Mouse (Mus musculus) R1 (cell line): ENCODE data around the gene Themis2.
A peak's percentile ranks its signal among the peaks of the same experiment; 100 is the strongest.

ENCODE experiments used
- DNase-seq: peaks from one replicate; pipeline ENCODE4 v3.0.0-alpha.2; 2018; ENCODE audit warnings: low read depth, low spot score

Gene Themis2

DNA sequence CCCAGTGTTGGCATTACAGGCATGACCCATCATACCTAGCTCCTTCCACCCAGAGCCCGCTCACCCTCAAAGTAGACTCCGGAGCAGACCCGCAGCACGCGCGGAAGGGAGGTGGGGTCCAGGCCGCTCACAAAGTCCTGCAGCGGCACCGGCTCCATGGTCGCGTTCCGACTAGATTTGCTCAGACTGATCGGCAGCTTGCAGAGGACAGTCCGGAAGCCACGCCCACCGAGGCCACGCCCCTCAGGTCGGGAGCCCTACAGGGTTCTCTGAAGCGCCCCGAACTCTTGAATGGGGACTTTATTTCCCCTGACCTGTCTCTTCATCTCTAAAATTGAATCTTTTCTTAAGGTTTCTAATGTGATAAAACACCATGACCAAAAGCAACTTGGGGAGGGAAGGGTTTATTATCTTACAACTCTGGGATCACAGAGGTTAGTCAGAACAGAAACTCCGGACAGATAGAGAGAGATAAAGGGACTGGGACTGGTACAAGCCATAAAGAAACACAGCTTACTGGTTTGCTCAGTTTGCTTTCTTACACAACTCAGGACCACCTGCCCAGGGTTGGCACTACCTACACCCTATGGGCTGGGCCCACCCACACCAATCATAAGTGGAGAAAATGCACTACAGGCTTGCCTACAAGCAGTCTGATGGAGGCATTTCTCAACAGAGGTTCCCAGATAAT lies at the start of gene Themis2:
TSS of gene Themis2 (minus strand) at position 192 of the 691 bp plus-strand sequence.
- peak; percentile 89 for DNase-seq

DNA sequence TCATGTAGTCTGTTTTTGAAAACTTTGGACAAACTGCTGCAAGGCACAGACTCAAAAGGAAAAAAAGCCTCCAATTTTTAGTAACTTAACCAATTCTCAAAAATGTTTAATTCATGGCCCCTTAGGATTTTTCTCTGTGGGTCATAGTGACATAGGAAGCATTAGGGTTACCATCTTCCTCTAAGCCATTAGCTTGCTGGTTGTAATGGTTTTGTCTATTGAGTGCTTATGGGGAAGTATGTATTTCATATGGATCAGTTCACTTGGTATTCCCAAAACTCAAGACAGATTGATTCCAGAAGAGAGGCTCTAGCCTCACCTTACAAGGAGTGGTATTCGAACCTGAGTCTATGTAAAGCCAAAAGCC lies 47.5 kb upstream of the Themis2 start:
- DNase-seq, result no peak

DNA sequence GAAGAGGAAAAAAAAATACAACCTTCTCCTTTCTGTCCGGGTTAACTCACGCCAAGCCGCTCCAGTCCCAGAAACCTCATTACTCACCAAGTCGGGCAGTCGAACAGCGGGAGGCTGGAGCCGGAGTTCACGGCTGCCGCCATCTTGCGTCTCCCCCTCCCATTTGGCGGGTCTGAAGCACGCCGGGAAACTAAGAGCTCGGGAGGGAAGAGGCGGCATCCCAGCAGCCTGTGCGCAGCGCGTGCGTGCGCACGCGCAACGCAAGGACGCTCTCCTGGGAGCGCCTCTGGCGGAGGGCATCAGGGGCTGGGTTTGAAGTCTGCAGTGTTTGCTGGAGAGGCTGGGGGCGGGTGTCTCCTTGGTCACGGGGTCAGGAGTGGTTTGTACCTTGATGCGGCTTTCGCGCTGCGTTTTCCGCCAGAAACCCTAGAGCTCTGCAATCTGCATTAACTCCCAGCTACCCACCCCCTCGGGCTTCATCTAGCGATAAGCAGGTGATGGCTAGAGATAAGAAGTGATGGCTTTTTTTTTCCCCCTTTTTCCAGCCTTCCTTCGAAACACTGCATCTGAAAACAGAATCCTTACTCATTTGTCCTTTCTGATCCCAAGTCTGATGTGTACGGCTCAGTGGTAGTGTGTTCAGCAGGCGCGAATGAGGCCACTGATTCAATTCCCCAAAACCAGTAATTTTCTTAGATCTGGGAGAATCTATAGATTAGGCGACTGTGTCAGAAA lies 47.0 kb upstream of the Themis2 start, which contains the start of gene Ppp1r8:
TSS of gene Ppp1r8 (minus strand) at position 200 of the 735 bp plus-strand sequence.
- DNase-seq, result peak; percentile 98

GRCm38 (mm10) chr4:132842281-132842906 lies 46.2 kb upstream of the Themis2 start:
- peak; percentile 51 for DNase-seq

DNA sequence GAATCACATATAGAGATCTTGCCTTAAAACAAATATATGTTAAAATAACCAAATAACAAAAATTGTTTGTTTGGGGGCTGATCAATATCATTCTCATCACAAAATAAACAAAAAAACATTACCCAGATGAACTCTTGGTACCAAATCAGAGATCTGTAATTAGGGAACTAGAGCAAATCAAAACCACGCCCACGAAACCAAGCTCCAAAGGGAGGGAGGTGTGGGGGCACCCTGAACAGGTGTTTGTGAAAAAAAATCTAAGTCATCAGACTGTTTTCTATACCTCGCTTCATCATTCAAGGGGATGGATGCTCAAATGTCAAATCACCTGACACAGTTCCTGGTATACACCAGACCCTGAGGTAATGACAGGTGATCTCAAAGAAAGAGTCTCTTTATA lies 45.3 kb upstream of the Themis2 start:
- no peak for DNase-seq

- DNase-seq, result peak; percentile 91
These were observed 27.6 kb upstream of the Themis2 start for GRCm38 (mm10) chr4:132823614-132824366.

- no peak for DNase-seq
These were observed 22.3 kb upstream of the Themis2 start for GRCm38 (mm10) chr4:132818442-132818841.

DNA sequence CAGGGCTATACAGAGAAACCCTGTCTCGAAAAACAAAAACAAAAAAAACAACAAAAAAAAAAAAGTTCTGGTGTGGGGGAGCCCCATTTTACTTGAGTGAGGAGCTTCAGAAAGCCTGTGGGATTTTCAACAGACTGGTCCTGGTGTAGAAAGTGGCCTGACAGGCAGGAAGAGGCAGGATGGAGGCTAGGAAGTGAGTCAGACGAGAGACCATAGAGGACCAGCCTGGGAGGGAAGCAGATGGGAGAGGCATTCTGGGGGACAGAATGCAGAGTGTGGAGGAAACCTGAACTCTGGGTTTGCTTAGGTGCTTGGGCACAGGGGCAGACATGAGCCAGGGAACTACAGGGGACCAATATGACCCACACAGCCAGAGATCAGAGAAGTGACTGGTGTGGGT lies 20.7 kb upstream of the Themis2 start:
- DNase-seq, result no peak

DNA sequence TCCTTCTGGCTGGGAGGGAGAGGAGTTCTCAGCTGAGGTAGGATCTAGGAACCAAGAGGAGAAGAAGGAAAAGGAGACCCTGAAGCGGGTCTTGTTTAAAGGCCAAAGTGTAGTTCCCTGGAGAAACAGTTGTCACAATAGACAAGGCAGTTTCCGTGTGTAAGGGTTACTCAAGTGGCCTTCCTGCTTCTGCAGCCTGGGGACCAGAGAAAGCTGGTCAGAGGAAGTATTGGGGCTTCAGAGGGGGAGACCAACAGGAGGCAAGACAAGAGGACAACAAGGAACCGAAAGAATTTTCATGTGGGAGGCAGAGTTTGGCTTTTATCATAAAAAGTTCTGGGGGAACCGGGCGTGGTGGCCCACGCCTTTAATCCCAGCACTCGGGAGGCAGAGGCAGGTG lies 20.2 kb upstream of the Themis2 start:
- DNase-seq, result no peak

GRCm38 (mm10) chr4:132809621-132810020 lies 13.4 kb upstream of the Themis2 start:
- no peak for DNase-seq

DNA sequence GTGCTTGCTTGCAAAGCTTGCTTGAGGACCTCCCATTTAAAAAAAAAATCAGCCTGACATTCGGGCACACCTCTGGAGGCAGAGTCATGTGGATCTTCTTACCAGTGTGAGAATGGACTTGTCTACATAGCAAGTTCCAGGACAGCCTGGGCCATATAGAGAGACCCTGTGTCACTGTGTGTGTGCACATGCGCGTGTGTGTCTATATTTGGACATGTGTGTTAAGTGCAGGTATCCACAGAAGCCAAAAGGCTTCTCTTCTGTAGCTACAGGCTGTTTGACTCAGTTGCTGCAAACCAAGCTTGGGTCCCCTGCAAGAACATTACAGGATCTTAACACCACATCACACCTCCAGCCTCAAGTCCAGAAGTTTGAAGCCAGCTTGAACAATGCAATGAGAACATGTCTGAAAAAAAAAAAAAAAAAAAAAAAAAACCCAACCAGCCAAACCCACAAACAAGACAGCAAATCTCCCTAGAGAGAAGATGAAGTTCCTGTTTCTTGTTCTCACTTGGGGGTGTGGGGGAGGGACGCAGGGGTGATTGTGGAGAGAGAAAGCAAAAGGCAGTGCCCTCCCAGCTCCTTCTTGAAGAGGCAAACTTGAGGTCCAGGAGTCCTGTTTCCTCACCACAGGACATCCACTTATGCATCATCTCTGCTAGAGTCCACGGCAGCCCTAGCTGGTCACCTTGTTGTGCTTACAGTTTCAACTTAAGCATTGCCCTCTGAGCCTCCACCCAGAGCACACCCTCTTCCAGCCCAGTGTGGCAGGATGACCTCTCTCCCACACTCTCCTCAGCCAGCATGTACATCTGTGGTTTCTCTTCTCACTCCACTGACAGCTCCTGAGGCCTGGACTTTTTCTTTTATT lies 11.8 kb upstream of the Themis2 start:
- DNase-seq, result no peak

- no peak for DNase-seq
These were observed 10.5 kb upstream of the Themis2 start for GRCm38 (mm10) chr4:132806620-132807191.

GRCm38 (mm10) chr4:132805599-132806197 lies 9.5 kb upstream of the Themis2 start:
- DNase-seq, result no peak

GRCm38 (mm10) chr4:132805146-132805545 lies 9.0 kb upstream of the Themis2 start:
- DNase-seq, result no peak

- DNase-seq, result no peak
These were observed 8.1 kb upstream of the Themis2 start for GRCm38 (mm10) chr4:132804331-132804730.

DNA sequence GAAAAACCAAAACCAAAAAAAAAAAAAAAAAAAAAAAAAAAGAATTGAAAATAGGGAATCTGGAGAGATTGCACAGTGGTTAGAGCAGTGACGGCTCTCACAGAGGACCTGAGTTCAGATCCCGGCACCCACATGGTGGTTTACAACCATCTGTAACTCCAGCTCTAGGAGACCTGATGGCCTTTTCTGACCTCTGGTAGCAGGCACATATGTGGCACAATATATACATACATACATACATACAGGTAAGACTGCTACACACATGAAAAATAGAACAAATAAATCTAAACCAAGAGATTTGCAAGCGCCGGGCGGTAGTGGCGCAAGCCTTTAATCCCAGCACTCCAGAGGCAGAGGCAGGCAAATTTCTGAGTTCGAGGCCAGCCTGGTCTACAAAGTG lies 7.7 kb upstream of the Themis2 start:
- DNase-seq, result no peak

GRCm38 (mm10) chr4:132803212-132803611 lies 7.0 kb upstream of the Themis2 start:
- DNase-seq, result no peak

DNA sequence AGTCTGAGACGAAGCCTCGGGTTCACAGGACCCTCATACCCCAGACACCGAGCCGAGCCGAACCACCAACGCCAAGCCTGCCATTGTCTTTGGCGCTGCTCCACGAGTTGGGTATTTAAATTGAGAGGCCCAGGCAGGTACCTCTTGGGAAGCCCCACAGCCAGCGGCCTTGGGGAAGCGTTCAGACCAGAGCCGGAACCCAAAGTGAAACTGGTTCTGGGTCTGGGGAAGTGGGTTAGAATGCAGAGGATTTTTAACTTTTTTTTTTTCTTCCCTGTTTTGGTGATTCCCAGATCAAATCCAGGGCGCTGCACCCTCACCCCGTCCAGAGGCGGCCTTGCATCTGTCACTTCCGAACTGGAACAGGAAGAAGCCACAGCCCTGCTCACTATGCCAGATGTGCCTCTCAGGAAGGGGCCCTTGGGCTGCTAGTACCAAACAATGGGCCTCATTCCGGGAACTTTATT lies 6.0 kb upstream of the Themis2 start:
- DNase-seq, result peak; percentile 65

DNA sequence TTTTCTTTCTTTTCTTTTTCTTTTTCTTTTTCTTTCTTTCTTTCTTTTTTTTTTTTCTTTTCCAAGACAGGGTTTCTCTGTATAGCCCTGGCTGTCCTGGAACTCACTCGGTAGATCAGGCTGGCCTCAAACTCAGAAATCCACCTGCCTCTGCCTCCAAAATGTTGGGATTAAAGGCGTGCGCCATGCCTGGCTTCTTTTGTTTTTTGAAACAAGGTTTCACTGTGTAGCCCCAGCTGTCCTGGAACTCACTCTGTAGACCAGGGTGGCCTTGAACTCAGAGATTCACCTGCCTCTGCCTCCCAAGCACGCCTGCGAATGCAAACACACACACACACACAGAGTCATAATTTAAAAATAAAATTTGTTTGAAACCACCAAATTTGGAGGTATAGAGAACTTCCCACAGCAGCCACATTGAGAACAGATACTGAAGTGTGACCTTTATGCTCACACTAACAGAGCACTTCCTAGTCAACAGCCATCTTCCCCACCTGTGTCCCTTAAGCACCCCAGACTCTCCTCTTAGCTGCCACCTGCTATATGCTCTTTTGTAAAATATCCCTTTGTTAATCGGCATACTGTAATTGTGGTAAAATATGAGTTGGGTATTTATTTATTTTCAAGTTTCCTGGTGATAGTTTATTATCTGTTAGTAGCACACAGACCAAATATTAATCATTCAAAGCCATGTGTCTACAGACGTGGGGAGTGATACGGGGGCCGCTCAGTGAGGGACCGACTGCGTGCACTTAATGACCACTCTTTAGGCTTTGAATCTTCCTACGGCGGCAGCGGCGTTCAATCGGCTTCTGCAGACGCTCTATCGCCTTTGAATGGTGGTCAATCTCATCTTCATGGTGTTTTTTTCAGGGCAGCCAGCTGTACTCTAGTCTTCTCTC lies 5.2 kb upstream of the Themis2 start:
- DNase-seq, result no peak
